Mouse (Mus musculus) kidney, adult 2 months (tissue): Measurements from ENCODE around the gene Mrtfb.

Experiments
- CTCF ChIP-seq: fragments of 200-500 bp; conservative IDR thresholded peaks from 2 replicates; pipeline ENCODE4 v1.5.1; 2011; ENCODE audit warnings: low read depth, mild to moderate bottlenecking, control low read depth, low read length, moderate library complexity, mixed read lengths; ENCODE audit not compliant: insufficient read depth, insufficient read length
- POLR2A ChIP-seq: fragments of 200-500 bp; IDR thresholded peaks from one replicate; pipeline ENCODE4 v1.6.1; 2011; ENCODE audit warnings: low read depth, low read length, control low read depth

GRCm38 (mm10) chr16:13239039-13239438 lies 17.2 kb upstream of the Mrtfb start:
- TF ChIP-seq CTCF (no peak), POLR2A (no peak)
